Mouse (Mus musculus) left cerebral cortex, adult 2 months (tissue): ENCODE data around the gene D5Ertd579e. TPM values are rescaled to one million over a fixed set of nuclear protein-coding genes. Genes with fewer than 3 reads are reported as not detected.

Source experiments
- DNase-seq, 2 experiments: peaks; one replicate each; pipeline ENCODE4 v3.0.0; 2021 to 2022; ENCODE audit warnings: low spot score in 2 of 2, mixed read lengths in 1 of 2; ENCODE audit errors: extremely low spot score in 1 of 2
- H3K27ac ChIP-seq: fragments of 200-600 bp; 2 replicates; pipeline ENCODE4 v1.8.1; 2022
- H3K4me3 ChIP-seq: fragments of 200-600 bp; 2 replicates; pipeline ENCODE4 v1.8.1; 2022
- CTCF ChIP-seq: fragments of 200-600 bp; IDR thresholded peaks from 2 replicates; pipeline ENCODE4 v1.8.1; 2022; ENCODE audit warnings: antibody characterized with exemption, mild to moderate bottlenecking, moderate library complexity
- intact Hi-C: fragments of 180-260 bp; cut with DNase I; formaldehyde crosslinking; loops from one replicate; pipeline ENCODE4 v1.15.1; 2025
- total RNA-seq, 2 experiments: library from RNA; stranded (reverse); gene quantifications; 2 replicates each; pipeline ENCODE4 v1.2.3; 2021

Gene D5Ertd579e
- total RNA-seq, 2 experiments from 2014 or later, result 93.9 to 111 TPM

DNA sequence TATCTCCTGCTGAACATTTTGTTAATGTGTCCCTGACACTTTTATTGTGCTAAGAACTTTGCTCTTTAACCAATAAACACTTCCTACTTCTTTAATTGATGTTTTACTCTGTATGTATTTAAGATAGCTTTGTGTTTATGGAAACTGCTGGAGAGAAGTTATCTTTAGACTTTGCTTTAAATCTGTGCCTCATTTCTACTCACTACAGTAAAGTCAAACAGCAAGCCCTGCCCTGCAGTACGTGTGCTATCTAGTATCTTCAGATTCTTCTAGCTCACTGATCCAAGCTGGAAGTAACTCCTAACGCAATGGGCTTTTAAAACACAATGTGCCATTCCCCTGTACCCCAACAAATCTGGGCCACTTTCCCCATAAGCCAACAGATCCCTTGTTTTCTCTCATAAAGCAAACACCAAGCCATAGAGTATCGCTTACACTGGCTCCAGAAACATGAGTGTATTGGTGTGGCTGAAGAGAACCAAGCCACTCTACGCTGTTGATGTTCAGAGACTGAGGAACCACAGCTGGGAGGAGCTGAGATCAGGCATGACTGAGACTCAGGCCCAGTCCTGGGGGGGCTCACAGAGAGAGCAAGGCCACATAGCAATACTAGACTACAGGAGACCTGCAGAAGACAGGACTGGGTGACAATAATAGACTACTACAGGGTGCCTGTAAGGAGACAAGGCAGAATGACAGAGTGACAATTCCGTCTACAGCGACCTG lies 136.2 kb downstream of the D5Ertd579e start:
- Histone ChIP-seq H3K27ac (no peak overlapping the region), H3K4me3 (no peak overlapping the region)
- no peak for DNase-seq
- intact Hi-C loops, result no loop called here
- no peak for TF ChIP-seq CTCF

- no peak for TF ChIP-seq CTCF
- H3K4me3 ChIP-seq, result no peak overlapping the region
- intact Hi-C loops, result no loop called here
- no peak overlapping the region for H3K27ac ChIP-seq
- no peak for DNase-seq
Observed at GRCm38 (mm10) chr5:36559106-36559505, 136.7 kb downstream of the D5Ertd579e start.

GRCm38 (mm10) chr5:36558526-36558925 lies 137.3 kb downstream of the D5Ertd579e start:
- DNase-seq, result no peak
- intact Hi-C loops, result no loop called here
- H3K27ac ChIP-seq, result no peak overlapping the region
- H3K4me3 ChIP-seq, result no peak overlapping the region
- TF ChIP-seq CTCF, result no peak

GRCm38 (mm10) chr5:36557584-36558308 lies 138.1 kb downstream of the D5Ertd579e start:
- no peak overlapping the region for H3K27ac ChIP-seq
- TF ChIP-seq CTCF, result no peak
- no peak for DNase-seq
- intact Hi-C loops, result no loop called here
- H3K4me3 ChIP-seq, result no peak overlapping the region

DNA sequence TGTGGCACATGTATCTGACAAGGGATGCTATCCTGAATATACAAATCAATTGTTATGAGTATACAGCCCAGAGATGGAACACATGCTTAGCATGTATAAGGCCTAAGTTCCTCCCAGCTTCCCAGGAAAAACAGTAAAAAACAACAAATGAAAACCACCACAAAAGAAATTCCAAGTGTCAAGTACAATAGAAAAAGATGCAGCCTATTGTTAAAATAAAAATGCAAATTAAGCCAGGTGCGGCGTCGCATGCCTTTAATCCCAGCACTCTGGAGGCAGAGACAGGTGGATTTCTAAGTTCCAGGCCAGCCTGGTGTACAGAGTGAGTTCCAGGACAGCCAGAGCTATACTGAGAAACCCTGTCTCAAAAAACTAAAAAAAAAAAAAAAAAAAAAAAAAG lies 138.9 kb downstream of the D5Ertd579e start:
- H3K27ac ChIP-seq, result no peak overlapping the region
- TF ChIP-seq CTCF, result no peak
- intact Hi-C loops, result no loop called here
- H3K4me3 ChIP-seq, result no peak overlapping the region
- DNase-seq, result no peak

DNA sequence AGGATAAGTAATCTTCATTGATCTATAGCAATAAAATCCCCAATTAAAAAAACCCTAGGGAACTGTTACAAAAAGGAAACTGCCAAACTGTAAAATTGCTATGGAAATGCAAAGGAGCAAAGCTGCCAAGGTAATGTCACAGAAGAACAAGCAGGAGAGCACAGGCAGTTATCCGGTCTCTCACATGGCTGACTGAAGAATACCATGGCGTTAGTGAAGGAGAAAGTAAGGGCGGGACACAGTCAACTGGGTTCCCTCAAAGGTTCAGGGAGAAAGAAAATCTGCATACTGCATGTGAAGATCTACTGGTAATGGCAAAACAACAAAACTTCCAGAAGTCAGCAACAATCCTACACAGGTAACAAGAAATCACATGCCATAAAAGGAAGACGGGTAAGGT lies 139.5 kb downstream of the D5Ertd579e start:
- no peak for TF ChIP-seq CTCF
- Histone ChIP-seq H3K4me3 (no peak overlapping the region), H3K27ac (no peak overlapping the region)
- intact Hi-C loops, result no loop called here
- no peak for DNase-seq

DNA sequence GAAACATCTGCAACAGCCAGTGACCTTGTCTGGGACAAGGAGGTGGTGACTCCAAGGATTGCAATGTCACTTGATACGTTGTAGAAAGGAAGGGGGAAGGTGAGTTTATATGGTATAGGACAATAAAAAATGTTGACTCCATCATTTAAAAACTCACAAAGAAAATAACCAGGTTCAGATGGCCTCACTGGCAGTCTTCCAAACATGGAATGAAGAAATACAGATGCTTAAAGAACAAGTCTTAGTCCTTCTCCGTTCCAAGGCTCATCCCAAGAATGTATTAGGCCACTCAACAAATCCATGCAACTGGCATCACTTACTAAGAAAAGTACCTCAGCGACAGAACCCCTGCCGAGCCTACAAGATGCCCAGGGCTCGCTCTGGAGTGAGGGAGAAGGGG lies 141.3 kb downstream of the D5Ertd579e start:
- no peak for DNase-seq
- no peak overlapping the region for H3K27ac ChIP-seq
- no peak overlapping the region for H3K4me3 ChIP-seq
- no peak for TF ChIP-seq CTCF
- intact Hi-C loops, result no loop called here

DNA sequence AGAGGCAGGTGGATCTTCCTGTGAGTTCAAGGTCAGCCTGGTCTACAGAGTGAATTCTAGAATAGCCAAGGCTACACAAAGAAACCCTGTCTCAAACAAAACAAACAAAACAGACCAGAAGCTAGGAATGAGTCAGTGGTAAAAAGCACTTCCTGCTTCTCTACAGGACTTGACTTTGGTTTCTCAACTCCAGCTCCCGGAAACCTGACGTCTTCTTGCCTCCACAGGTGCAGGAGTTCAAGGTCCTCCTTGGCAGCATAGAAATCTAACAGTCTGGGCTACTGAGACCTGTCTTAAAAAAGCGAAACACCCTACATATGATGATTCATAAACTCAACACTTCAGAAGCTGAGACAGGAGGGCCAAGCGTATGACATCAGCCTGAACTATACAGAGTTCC lies 141.9 kb downstream of the D5Ertd579e start:
- H3K4me3 ChIP-seq, result no peak overlapping the region
- intact Hi-C loops, result no loop called here
- DNase-seq, result no peak
- TF ChIP-seq CTCF, result no peak
- H3K27ac ChIP-seq, result no peak overlapping the region

DNA sequence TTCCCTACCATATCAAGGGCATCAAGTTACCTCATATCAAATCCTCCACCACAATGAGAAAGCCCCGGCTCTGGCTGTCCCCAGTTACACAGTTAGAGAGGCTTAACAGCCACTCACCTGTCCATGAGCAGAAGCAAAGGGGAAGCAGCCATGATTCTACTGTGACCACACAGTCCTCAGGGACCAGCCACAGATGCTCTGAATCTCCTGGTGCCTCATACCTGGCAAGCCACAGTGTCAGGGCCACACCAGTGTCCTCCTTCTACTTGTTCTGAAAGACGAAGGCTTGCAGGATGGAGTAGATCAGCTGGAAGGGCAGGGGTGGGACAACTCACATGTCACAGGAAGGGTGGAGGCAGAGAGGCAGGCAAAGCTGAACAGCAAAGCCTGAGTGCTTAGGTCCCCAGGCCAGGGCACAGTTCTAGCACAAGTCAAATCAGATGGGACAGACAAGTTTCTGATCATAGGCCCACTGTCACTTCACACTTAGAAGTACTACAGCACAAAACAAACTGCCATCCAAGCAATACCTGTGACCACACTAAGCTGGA lies 142.7 kb downstream of the D5Ertd579e start:
- H3K4me3 ChIP-seq, result no peak overlapping the region
- intact Hi-C loops, result no loop called here
- H3K27ac ChIP-seq, result no peak overlapping the region
- DNase-seq, result no peak
- TF ChIP-seq CTCF, result no peak

GRCm38 (mm10) chr5:36552391-36552790 lies 143.4 kb downstream of the D5Ertd579e start:
- intact Hi-C loops, result no loop called here
- Histone ChIP-seq H3K27ac (no peak overlapping the region), H3K4me3 (no peak overlapping the region)
- DNase-seq, result no peak
- no peak for TF ChIP-seq CTCF

Other genes with a start within 250 kb of the D5Ertd579e start
- gene Grpel1, start 231.0 kb downstream of the D5Ertd579e start, total RNA-seq, result 10 to 100 TPM; 21.0 to 22.4 TPM
- gene Tada2b, start 211.7 kb downstream of the D5Ertd579e start, total RNA-seq, result 10 to 100 TPM; 30.2 to 31.9 TPM
- 1 to 10 TPM in 1 of 2 experiments, under 1 TPM in 1; 0.79 to 1.3 TPM for gene Ccdc96, start 211.4 kb downstream of the D5Ertd579e start, total RNA-seq
- 10 to 100 TPM; 82.0 to 82.4 TPM for gene Tbc1d14, start 102.7 kb downstream of the D5Ertd579e start, total RNA-seq
- 10 to 100 TPM; 19.3 to 19.7 TPM for gene Bloc1s4, start 52.6 kb upstream of the D5Ertd579e start, total RNA-seq
- gene Mrfap1, start 100.7 kb upstream of the D5Ertd579e start, total RNA-seq, result 100 to 1,000 TPM; 409 to 435 TPM
- 10 to 100 TPM; 25.3 to 25.8 TPM for gene Man2b2, start 134.6 kb upstream of the D5Ertd579e start, total RNA-seq
- 100 to 1,000 TPM; 448 to 462 TPM for gene Ppp2r2c, start 172.5 kb upstream of the D5Ertd579e start, total RNA-seq